Mouse (Mus musculus) stomach, embryonic 14.5 days (tissue): ENCODE results near the gene Lamtor5. TPM values are rescaled to one million over a fixed set of nuclear protein-coding genes. Genes with fewer than 3 reads are reported as not detected.

Experiments used
- ATAC-seq: fragments of 200-750 bp; cut with Nextera tagmentation; 2 replicates; pipeline ENCODE4 v1.8.0; 2017; ENCODE audit warnings: low read depth, moderate TSS enrichment; ENCODE audit not compliant: insufficient number of reproducible peaks, insufficient read depth, low FRiP score
- H3K27ac ChIP-seq: fragments of 300-500 bp; sonication (generic); 2 replicates; pipeline ENCODE4 v1.5.1; 2014; ENCODE audit warnings: mild to moderate bottlenecking, low read length, moderate library complexity, mixed read lengths
- H3K27me3 ChIP-seq: fragments of 300-500 bp; sonication (generic); 2 replicates; pipeline ENCODE4 v1.6.1; 2014; ENCODE audit warnings: low read length, control low read depth, mixed read lengths; ENCODE audit not compliant: control insufficient read depth, insufficient read depth
- H3K36me3 ChIP-seq: fragments of 300-500 bp; sonication (generic); 2 replicates; pipeline ENCODE4 v1.6.1; 2014; ENCODE audit warnings: mild to moderate bottlenecking, control low read depth, low read length, moderate library complexity, mixed read lengths; ENCODE audit not compliant: control insufficient read depth, insufficient read depth
- H3K4me1 ChIP-seq: fragments of 300-500 bp; sonication (generic); 2 replicates; pipeline ENCODE4 v1.6.1; 2014; ENCODE audit warnings: low read length, control low read depth, mixed read lengths; ENCODE audit not compliant: control insufficient read depth, insufficient read depth
- H3K4me2 ChIP-seq: fragments of 300-500 bp; sonication (generic); replicated peaks from 2 replicates; pipeline ENCODE4 v1.6.1; 2014; ENCODE audit warnings: low read depth, low read length, control low read depth
- H3K4me3 ChIP-seq: fragments of 300-500 bp; sonication (generic); 2 replicates; pipeline ENCODE4 v1.5.1; 2014; ENCODE audit warnings: low read depth, low read length, control low read depth
- H3K9ac ChIP-seq: fragments of 300-500 bp; sonication (generic); replicated peaks from 2 replicates; pipeline ENCODE4 v1.6.1; 2014; ENCODE audit warnings: low read depth, mild to moderate bottlenecking, control low read depth, low read length, moderate library complexity, mixed read lengths
- H3K9me3 ChIP-seq: fragments of 300-500 bp; sonication (generic); 2 replicates; pipeline ENCODE4 v1.6.1; 2016; ENCODE audit warnings: low read depth, low read length, control low read depth; ENCODE audit not compliant: control insufficient read depth
- WGBS: fragments of 180-500 bp; shearing (Covaris S2); extraction: QIAGEN DNeasy Blood & Tissue Kit; methylation state at CpG from one replicate; pipeline ENCODE4 v1.1.7; 2014; 5-methylcytosine and 5-hydroxymethylcytosine counted together
- polyA plus RNA-seq: library from polyadenylated mRNA; unstranded; fragments of >200 nt; fragmentation: Nextera tagmentation; extraction: Ambion mirVana; gene quantifications from 2 replicates; pipeline ENCODE4 v1.2.1, GENCODE M21; 2014

Lamtor5 gene
- 196 and 201 TPM in 2 replicates for polyA plus RNA-seq

DNA sequence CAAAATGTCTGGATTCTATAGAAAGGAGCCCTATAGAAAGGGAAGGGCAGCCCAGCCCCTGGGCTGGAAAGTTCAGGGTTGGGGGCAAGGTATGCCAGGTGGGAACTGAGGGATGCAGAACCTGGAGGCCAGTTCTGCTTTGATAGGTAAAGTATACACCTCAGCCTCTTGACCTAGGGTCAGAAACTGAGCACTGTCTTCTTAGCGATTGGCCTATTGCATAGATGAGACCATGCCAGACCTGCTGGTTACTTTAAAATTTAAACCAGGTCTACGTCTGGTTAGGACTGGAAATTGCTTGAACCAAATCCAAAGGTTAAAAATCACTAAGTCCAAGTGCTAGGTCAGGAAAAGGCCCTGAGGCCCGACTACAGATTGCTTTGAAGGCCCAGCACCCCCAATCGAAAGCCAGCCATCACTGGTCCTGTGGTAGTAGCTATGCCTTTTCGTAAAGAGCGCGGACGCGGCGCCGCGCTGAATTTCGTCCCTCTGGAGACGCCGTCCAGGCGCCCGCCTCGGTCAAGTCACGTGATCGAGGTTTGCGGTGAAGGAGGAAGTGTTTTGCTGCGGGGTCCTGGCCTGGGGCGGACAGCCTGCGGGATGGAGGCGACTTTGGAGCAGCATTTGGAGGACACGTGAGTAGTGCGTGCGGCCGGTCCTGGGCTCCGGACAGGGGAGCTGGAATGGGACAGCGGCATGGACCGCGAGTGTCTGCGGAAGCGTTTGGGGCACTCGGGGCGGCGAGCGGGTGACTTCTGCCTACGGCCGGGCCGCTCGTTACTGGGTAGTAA, at the start of gene Lamtor5:
TSS of gene Lamtor5 (plus strand) at position 380 of the 791 bp plus-strand sequence.
- H3K4me3 ChIP-seq: peak within 1 kb of the TSS; percentile 80
- peak within 1 kb of the TSS; percentile 63 for H3K4me2 ChIP-seq
- H3K9ac ChIP-seq: peak within 1 kb of the TSS; percentile 65
- no peaks in the 10 kb centered on the region for H3K9me3 ChIP-seq
- ATAC-seq: peak; percentile 86; the same call in 1 of the 2 replicates
- H3K4me1 ChIP-seq: peaks cover 9% of the 10 kb centered on the region
- peaks cover 15% of the 10 kb centered on the region for H3K36me3 ChIP-seq
- H3K27ac ChIP-seq: no peak within 1 kb of the TSS
- H3K27me3 ChIP-seq: no peaks in the 10 kb centered on the region
- 3% methylated on average over 43 of the region's 43 CpGs for WGBS

DNA sequence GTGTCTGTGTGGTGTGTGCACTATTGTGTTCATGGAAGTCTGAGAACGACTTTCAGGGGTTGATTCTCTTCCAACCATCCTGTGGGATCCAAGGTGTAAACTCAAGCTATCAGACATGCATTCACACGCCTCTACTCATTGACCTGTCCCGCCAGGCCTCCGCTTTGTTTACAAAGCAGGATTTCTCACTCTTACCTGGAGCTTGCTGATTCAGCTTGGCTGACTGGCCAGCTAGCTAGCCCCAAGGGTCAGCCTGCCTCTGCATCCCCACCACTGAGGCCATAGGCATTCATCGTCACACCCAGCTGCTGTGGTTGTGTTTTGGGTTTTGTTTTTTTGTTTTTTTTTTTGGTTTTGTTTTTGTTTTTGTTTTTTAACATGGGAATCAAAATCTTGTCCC, 49.4 kb upstream of the Lamtor5 start:
- Histone ChIP-seq H3K4me2 (no peak overlapping the region), H3K36me3 (no peaks in the 10 kb centered on the region), H3K27ac (peak overlapping the region; percentile 15; the same call in 1 of the 2 replicates), H3K9me3 (peaks cover 3% of the 10 kb centered on the region; the same call in 1 of the 2 replicates), H3K4me1 (0 out of 2 replicates have a peak, but pooled peaks cover 11% of the 10 kb centered on the region), H3K9ac (no peak overlapping the region), H3K27me3 (no peaks in the 10 kb centered on the region), H3K4me3 (no peak overlapping the region)
- 57% methylated on average over 5 of the region's 5 CpGs for WGBS
- ATAC-seq: no peak

- ATAC-seq: peak; percentile 91
- no peaks in the 10 kb centered on the region for H3K36me3 ChIP-seq
- WGBS: 34% methylated on average over 5 of the region's 5 CpGs
- no peak overlapping the region for H3K4me3 ChIP-seq
- H3K27ac ChIP-seq: no peak overlapping the region
- no peak overlapping the region for H3K4me2 ChIP-seq
- H3K27me3 ChIP-seq: no peaks in the 10 kb centered on the region
- H3K4me1 ChIP-seq: 0 out of 2 replicates have a peak, but pooled peaks cover 11% of the 10 kb centered on the region
- no peaks in the 10 kb centered on the region for H3K9me3 ChIP-seq
- H3K9ac ChIP-seq: no peak overlapping the region
Observed at GRCm38 (mm10) chr3:107229822-107230221, 48.8 kb upstream of the Lamtor5 start.

DNA sequence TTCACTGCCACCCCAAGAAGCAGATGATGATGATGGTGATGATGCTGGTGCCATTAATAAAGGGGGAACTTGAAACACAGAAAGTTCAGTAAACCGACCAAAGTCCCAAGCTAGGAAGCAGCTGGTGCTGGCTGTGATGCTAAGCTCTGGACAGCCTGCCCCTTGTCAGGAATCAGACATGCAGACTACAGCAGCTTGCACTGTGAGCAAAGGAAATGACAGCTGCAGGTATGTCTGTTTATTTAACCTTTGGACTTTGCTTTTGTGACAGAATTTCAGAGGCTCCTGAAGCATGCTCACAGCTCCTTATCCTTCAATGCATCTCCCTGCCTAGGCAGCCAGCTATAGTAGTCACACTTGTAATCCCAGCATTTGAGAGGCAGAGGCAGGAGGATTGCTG, 48.1 kb upstream of the Lamtor5 start, which contains the start of gene A630076J17Rik:
TSS of gene A630076J17Rik (plus strand) at position 88 of the 400 bp plus-strand sequence.
- Histone ChIP-seq H3K27ac (peak within 1 kb of the TSS; percentile 15; the same call in 1 of the 2 replicates), H3K4me2 (no peak within 1 kb of the TSS), H3K9me3 (no peaks in the 10 kb centered on the region), H3K4me1 (0 out of 2 replicates have a peak, but pooled peaks cover 11% of the 10 kb centered on the region), H3K36me3 (no peaks in the 10 kb centered on the region), H3K27me3 (no peaks in the 10 kb centered on the region), H3K9ac (no peak within 1 kb of the TSS), H3K4me3 (no peak within 1 kb of the TSS)
- 13% methylated on average over 1 of the region's 1 CpGs for WGBS
- no peak for ATAC-seq

DNA sequence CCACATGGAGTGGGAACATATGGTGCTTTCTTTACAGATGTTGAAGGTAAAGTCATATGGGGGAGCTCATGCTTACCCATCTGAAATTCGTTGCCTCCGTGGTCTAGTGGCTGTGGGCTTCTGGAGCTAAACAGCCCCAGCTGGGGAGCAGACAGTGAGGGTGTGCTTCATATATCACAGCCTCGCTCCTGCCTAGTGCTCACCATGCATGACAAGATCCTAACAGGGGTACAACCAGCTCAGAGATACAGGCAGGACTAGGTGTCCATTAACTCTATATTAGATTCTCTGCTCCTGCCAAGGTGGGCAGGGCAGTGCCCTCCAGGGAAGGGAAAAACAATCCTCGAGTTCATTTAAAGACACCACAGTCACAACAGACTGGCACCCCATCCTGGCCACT, 47.5 kb upstream of the Lamtor5 start:
- Histone ChIP-seq H3K36me3 (no peaks in the 10 kb centered on the region), H3K9ac (no peak overlapping the region), H3K27me3 (no peaks in the 10 kb centered on the region), H3K9me3 (no peaks in the 10 kb centered on the region), H3K4me2 (no peak overlapping the region), H3K4me3 (no peak overlapping the region), H3K4me1 (0 out of 2 replicates have a peak, but pooled peaks cover 11% of the 10 kb centered on the region), H3K27ac (no peak overlapping the region)
- ATAC-seq: no peak
- 70% methylated on average over 4 of the region's 4 CpGs for WGBS

GRCm38 (mm10) chr3:107233351-107233813, 45.3 kb upstream of the Lamtor5 start:
- no peak overlapping the region for H3K9ac ChIP-seq
- 0 out of 2 replicates have a peak, but pooled peaks cover 11% of the 10 kb centered on the region for H3K4me1 ChIP-seq
- H3K4me2 ChIP-seq: no peak overlapping the region

GRCm38 (mm10) chr3:107233945-107234344, 44.7 kb upstream of the Lamtor5 start:
- Histone ChIP-seq H3K36me3 (no peaks in the 10 kb centered on the region), H3K27me3 (no peaks in the 10 kb centered on the region), H3K4me2 (no peak overlapping the region), H3K27ac (no peak overlapping the region), H3K9ac (no peak overlapping the region), H3K4me1 (0 out of 2 replicates have a peak, but pooled peaks cover 11% of the 10 kb centered on the region), H3K9me3 (no peaks in the 10 kb centered on the region), H3K4me3 (no peak overlapping the region)
- no peak for ATAC-seq
- 30% methylated on average over 2 of the region's 2 CpGs for WGBS

More at GRCm38 (mm10) chr3:107233351-107233813, 45.3 kb upstream of the Lamtor5 start:
- H3K9me3 ChIP-seq: no peaks in the 10 kb centered on the region
- WGBS: 6% methylated on average over 11 of the region's 11 CpGs
- H3K4me3 ChIP-seq: no peak overlapping the region
- no peaks in the 10 kb centered on the region for H3K36me3 ChIP-seq
- H3K27ac ChIP-seq: no peak overlapping the region
- H3K27me3 ChIP-seq: no peaks in the 10 kb centered on the region
- ATAC-seq: peak; percentile 2; the same call in 1 of the 2 replicates

DNA sequence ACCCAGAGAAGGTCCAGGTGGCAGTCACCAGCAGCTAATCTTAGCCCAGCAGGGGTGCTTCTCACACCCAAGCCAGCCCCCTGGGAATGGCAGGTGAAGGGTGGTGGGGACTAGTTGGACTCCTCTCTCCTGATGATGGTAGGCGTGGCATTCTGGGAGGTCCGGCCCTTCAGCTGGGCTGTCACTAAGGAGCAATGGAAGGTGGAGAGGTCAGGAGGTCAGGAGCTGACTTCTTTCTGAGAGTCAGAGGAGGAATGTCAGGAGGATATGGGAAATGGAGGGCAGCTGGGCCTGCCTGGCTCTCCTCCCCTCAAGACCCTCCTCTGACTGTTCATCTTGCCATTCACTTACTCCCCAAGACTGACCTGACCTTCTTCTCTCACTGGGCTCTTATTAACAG, 40.6 kb upstream of the Lamtor5 start:
- Histone ChIP-seq H3K4me2 (no peak overlapping the region), H3K9ac (no peak overlapping the region), H3K9me3 (no peaks in the 10 kb centered on the region), H3K27ac (no peak overlapping the region), H3K36me3 (no peaks in the 10 kb centered on the region), H3K4me3 (no peak overlapping the region), H3K27me3 (no peaks in the 10 kb centered on the region), H3K4me1 (no peaks in the 10 kb centered on the region)
- 44% methylated on average over 2 of the region's 2 CpGs for WGBS
- ATAC-seq: no peak
